Mouse (Mus musculus) CD4-positive, CD25-positive, alpha-beta regulatory T cell, adult 9 weeks (primary cell): ENCODE data around the gene Olfr826. TPM values are rescaled to one million over a fixed set of nuclear protein-coding genes. Genes with fewer than 3 reads are reported as not detected.

Experiments
- polyA plus RNA-seq: library from polyadenylated mRNA; unstranded; fragments of 100-300 nt; shearing (Covaris generic); gene quantifications from one replicate; pipeline ENCODE4 v1.2.1, GENCODE M21; 2017

The Olfr826 gene
- not detected for polyA plus RNA-seq

DNA sequence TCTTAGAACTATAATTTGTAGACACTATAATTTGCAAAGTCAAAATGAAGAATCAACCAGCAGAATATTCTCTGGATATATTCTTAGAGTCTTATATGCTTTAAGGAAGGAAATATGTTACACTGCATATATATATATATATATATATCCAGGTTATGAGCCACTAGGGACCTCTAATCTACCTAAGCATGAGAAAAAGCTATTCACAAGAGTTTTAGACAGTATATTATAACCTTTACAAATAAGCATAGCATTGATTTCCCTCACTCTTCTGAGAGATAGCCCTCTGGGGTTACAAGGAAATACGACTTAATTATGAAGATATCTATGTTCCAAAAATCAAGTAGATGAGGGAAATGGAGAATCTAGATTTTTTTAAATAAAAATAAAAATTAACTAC lies at the start of gene Olfr826:
Olfr826 (minus strand) TSS at position 101 of the 400 bp plus-strand sequence.

DNA sequence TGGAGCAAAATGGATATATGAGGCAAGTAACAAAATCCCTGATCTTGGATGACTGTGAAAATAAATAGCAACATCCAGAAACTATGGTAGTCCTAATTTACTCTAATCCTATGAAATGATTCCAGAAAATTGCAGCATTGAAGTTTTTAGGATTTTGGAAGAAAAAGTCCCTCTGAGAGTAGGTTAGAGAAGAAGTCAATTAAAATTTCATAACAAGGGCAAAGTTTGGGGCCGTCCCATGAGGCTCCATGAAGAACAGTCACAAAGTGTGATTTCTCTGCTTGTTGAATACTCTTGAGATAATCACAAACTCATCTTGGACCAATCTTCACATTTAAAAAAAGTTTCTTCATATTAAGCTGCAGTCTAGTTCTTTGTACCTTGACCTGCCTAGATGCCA lies 30.3 kb upstream of the Olfr826 start, which contains the start of gene Olfr827:
Olfr827 (minus strand) TSS at position 101 of the 400 bp plus-strand sequence.

DNA sequence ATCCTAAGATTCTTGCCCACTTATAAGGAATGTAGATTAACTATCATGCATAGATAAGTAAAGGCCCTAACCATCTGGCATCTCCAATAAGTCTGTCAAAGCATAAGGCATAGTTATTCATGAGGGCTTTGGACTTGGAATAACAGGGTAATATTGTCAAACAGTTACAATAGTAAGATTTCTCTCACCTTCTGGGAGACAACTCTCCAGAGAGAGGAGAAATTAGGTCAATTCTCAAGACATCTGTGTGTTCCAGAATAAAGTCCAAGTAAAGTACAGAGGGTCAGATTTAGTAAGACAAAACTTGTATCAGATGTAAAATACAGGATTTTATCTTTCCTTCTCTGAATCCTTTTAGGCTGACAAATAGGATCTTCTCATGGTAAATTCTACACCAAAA lies 17.3 kb downstream of the Olfr826 start, which contains the start of gene Olfr825:
Olfr825 (minus strand) TSS at position 101 of the 400 bp plus-strand sequence.

DNA sequence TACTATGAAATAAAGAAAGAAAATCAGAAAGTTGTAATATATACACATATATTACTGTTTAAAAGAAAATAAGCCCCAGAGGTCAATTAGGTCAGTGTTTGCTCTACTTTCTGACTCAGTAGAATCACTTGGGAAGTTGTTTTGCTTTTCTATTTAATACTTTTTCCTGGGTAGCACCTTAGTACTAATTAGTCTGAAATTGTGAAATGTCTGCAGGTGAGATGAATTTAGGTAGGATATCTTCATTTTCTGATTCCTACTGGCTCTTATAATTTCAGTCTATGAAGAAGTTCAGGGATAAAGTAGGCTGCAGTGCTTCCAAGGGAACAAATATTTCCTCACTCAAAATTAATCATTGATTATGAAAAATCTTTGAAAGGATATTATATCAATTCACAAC lies 54.1 kb downstream of the Olfr826 start, which contains the start of gene Olfr824:
Olfr824 (minus strand) TSS at position 101 of the 400 bp plus-strand sequence.

Other genes with a start within 250 kb of the Olfr826 start
- not detected for gene Olfr818, start 235.1 kb downstream of the Olfr826 start, polyA plus RNA-seq
- gene Olfr819, start 216.9 kb downstream of the Olfr826 start, polyA plus RNA-seq: not detected
- not detected for gene Olfr247, start 208.0 kb downstream of the Olfr826 start, polyA plus RNA-seq
- 0.06 TPM for gene Gm10310, start 199.1 kb downstream of the Olfr826 start, polyA plus RNA-seq
- gene Olfr820, start 171.6 kb downstream of the Olfr826 start, polyA plus RNA-seq: not detected
- not detected for gene Olfr821, start 153.8 kb downstream of the Olfr826 start, polyA plus RNA-seq
- gene Olfr822, start 113.0 kb downstream of the Olfr826 start, polyA plus RNA-seq: not detected
- gene Olfr823, start 68.8 kb downstream of the Olfr826 start, polyA plus RNA-seq: not detected
- not detected for gene Olfr824, start 54.2 kb downstream of the Olfr826 start, polyA plus RNA-seq
- not detected for gene Olfr825, start 17.4 kb downstream of the Olfr826 start, polyA plus RNA-seq
- not detected for gene Olfr827, start 30.2 kb upstream of the Olfr826 start, polyA plus RNA-seq
- gene Neurod4, start 96.1 kb upstream of the Olfr826 start, polyA plus RNA-seq: 0.07 TPM
- 277 TPM for gene Tespa1, start 138.7 kb upstream of the Olfr826 start, polyA plus RNA-seq
- gene Vmn2r84, start 210.1 kb upstream of the Olfr826 start, polyA plus RNA-seq: 1.9 TPM
- gene Vmn2r85, start 245.5 kb upstream of the Olfr826 start, polyA plus RNA-seq: not detected